Mouse (Mus musculus) bone marrow, adult 2 months (tissue): ENCODE results near the gene Zbtb12.

Source experiments
- CTCF ChIP-seq: fragments of 200-500 bp; IDR thresholded peaks from 2 replicates; pipeline ENCODE4 v1.5.1; 2011; ENCODE audit warnings: low read length, control low read depth; ENCODE audit not compliant: control insufficient read depth, insufficient read depth
- POLR2A ChIP-seq: fragments of 200-500 bp; IDR thresholded peaks from 2 replicates; pipeline ENCODE4 v1.6.1; 2011; ENCODE audit warnings: low read depth, mild to moderate bottlenecking, control low read depth, low read length, borderline replicate concordance; ENCODE audit not compliant: control insufficient read depth

GRCm38 (mm10) chr17:34932287-34932686 lies 53.0 kb downstream of the Zbtb12 start:
- TF ChIP-seq POLR2A, result no peak
- TF ChIP-seq CTCF, result no peak
